Mouse (Mus musculus) liver, embryonic 12.5 days (tissue): Measurements from ENCODE around the gene Gfral. TPM values are rescaled to one million over a fixed set of nuclear protein-coding genes. Genes with fewer than 3 reads are reported as not detected.

Source experiments
- polyA plus RNA-seq: library from polyadenylated mRNA; unstranded; fragments of >200 nt; fragmentation: Nextera tagmentation; extraction: Ambion mirVana; gene quantifications from 2 replicates; pipeline ENCODE4 v1.2.1, GENCODE M21; 2016

Gene Gfral
- polyA plus RNA-seq, 1 experiment from 2014 or later: not detected

Other genes with a start within 250 kb of the Gfral start
- 0.21 and 0.57 TPM in 2 replicates for gene Hmgcll1, start 198.8 kb downstream of the Gfral start, polyA plus RNA-seq
- gene Hcrtr2, start 110.2 kb upstream of the Gfral start, polyA plus RNA-seq: not detected in 2 replicates